ENCODE assay signal across 12 mouse cellular contexts in the genomic region with DNA sequence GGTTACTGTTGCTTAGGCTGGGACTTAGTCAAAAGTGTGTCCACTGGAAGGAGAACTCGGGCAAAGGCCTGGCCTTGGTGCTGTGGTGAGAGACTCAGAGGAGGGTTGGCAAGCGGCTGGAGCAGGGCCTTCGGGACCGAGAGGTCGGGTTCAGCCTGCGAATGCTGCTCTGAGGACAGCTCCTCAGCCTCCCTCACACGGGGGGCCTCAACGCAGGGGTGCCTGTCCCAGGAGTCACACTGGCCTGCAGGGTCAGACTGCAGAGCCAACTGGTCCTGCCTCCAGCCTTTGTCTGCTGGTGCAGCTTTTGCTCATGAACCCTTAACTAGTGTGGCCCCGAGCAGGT. TPM values are rescaled to one million over a fixed set of nuclear protein-coding genes. Genes with fewer than 3 reads are reported as not detected.
DNase-seq lines count a peak whose midpoint lies in the region; ATAC-seq and TF ChIP-seq lines count a peak whose summit lies in the region.
"Had no signal": no experiment of that assay in that cellular context is flagged by ENCODE, and none has a peak within 500 bp of the region (broad histone marks: within the 10 kb centered on the region; RNA-seq: fewer than 3 reads in every experiment).

No protein-coding gene starts in this region.

- peaks cover 59 to 75% of the 10 kb centered on the region in 2 experiments for H3K4me1 ChIP-seq in heart, embryonic 14.5 days (ENCODE audit: control insufficient read depth in 2 of 2, insufficient read depth in 2 of 2, low read length in 2 of 2)
- H3K4me1 ChIP-seq in lung, embryonic 16.5 days (replicated peaks; ENCODE audit: control insufficient read depth, insufficient read depth, low read length): peaks cover 24% of the 10 kb centered on the region
- H3K4me1 ChIP-seq in small intestine, adult 2 months (ENCODE audit: control insufficient read depth, insufficient read depth, insufficient read length, low read length): peaks cover 39% of the 10 kb centered on the region
- H3K4me1 ChIP-seq in forebrain, postnatal 0 days (ENCODE audit: insufficient read depth): peaks cover 1% of the 10 kb centered on the region; the same call in 1 of the 2 replicates

- H3K9me3 ChIP-seq in heart, embryonic 14.5 days (ENCODE audit: control insufficient read depth, low read length): no peaks in the 10 kb centered on the region
- no peaks in the 10 kb centered on the region for H3K9me3 ChIP-seq in lung, embryonic 16.5 days (ENCODE audit: control insufficient read depth, low read length)
- no peaks in the 10 kb centered on the region for H3K9me3 ChIP-seq in forebrain, postnatal 0 days (ENCODE audit: low read length)
- H3K9me3 ChIP-seq: hindbrain, embryonic 15.5 days had no signal

- no peak for TF ChIP-seq CTCF in small intestine, adult 2 months (IDR thresholded peaks at IDR 0.05; ENCODE audit: extremely low read depth, insufficient read length, insufficient replicate concordance, low read depth, low read length)
- TF ChIP-seq CTCF in forebrain, postnatal 0 days (IDR thresholded peaks at IDR 0.05; ENCODE audit: low read depth): no peak

- intact Hi-C loops in heart, postnatal 14 days (cut with DNase I): no loop called here

- no peak overlapping the region for H3K4me2 ChIP-seq in heart, embryonic 14.5 days (ENCODE audit: low read length)
- H3K4me2 ChIP-seq in lung, embryonic 16.5 days (ENCODE audit: low read depth, low read length): no peak overlapping the region
- H3K4me2 ChIP-seq in forebrain, postnatal 0 days (ENCODE audit: low read depth): no peak overlapping the region
- H3K4me2 ChIP-seq: hindbrain, embryonic 15.5 days had no signal

- no peaks in the 10 kb centered on the region for H3K27me3 ChIP-seq in heart, embryonic 14.5 days (ENCODE audit: control insufficient read depth, insufficient read depth, low read length)
- no peaks in the 10 kb centered on the region for H3K27me3 ChIP-seq in lung, embryonic 16.5 days (ENCODE audit: control insufficient read depth, insufficient read depth, low read depth, low read length)
- H3K27me3 ChIP-seq in small intestine, adult 2 months (ENCODE audit: control insufficient read depth, insufficient read depth, low read length): no peaks in the 10 kb centered on the region
- no peaks in the 10 kb centered on the region for H3K27me3 ChIP-seq in forebrain, postnatal 0 days (ENCODE audit: insufficient read depth, low read length)
- H3K27me3 ChIP-seq: hindbrain, embryonic 15.5 days had no signal

- peak; percentile 64 for DNase-seq in adrenal gland, postnatal 10 days
- DNase-seq in adrenal gland, adult 2 months: no peak
- DNase-seq in heart, postnatal 14 days: no peak
- DNase-seq in lung, postnatal 36 days: no peak
- no peak for DNase-seq in forebrain, postnatal 0 days
- DNase-seq: cerebellum, adult 9-10 months; layer of hippocampus, postnatal 36 days; lung, adult 2 months had no signal

- H3K9ac ChIP-seq in heart, embryonic 14.5 days (ENCODE audit: low read length): peak overlapping the region; percentile 52; the same call in 1 of the 2 replicates
- peak overlapping the region; percentile 17; the same call in 1 of the 2 replicates for H3K9ac ChIP-seq in lung, embryonic 16.5 days (ENCODE audit: low read length)
- no peak overlapping the region for H3K9ac ChIP-seq in forebrain, postnatal 0 days
- H3K9ac ChIP-seq: hindbrain, embryonic 15.5 days had no signal

- TF ChIP-seq POLR2A in small intestine, adult 2 months (IDR thresholded peaks at IDR 0.05; ENCODE audit: low read depth, low read length): no peak

- peak overlapping the region in 1 of 2 experiments; percentile 17; a peak in 1 of 4 replicates for H3K27ac ChIP-seq in heart, embryonic 14.5 days (replicated peaks in 1 of 2; ENCODE audit: control insufficient read depth in 1 of 2, insufficient read depth in 1 of 2, low read depth in 2 of 2, low read length in 2 of 2)
- H3K27ac ChIP-seq in lung, embryonic 16.5 days (ENCODE audit: low read length): no peak overlapping the region
- peak overlapping the region; percentile 60 for H3K27ac ChIP-seq in small intestine, adult 2 months (ENCODE audit: insufficient read depth, low read depth, low read length)
- no peak overlapping the region for H3K27ac ChIP-seq in forebrain, postnatal 0 days (ENCODE audit: low read depth, low read length)
- H3K27ac ChIP-seq: hindbrain, embryonic 15.5 days had no signal

- no peak overlapping the region for H3K4me3 ChIP-seq in heart, embryonic 14.5 days (ENCODE audit: control insufficient read depth in 1 of 2, insufficient read depth in 1 of 2, low read depth in 1 of 2, low read length in 2 of 2)
- H3K4me3 ChIP-seq in lung, embryonic 16.5 days (ENCODE audit: low read length): no peak overlapping the region
- H3K4me3 ChIP-seq in small intestine, adult 2 months (ENCODE audit: low read depth, low read length): no peak overlapping the region
- H3K4me3 ChIP-seq in forebrain, postnatal 0 days (ENCODE audit: low read depth, low read length): no peak overlapping the region
- H3K4me3 ChIP-seq: hindbrain, embryonic 15.5 days had no signal

- no peaks in the 10 kb centered on the region for H3K36me3 ChIP-seq in heart, embryonic 14.5 days (ENCODE audit: control insufficient read depth, insufficient read depth, low read length)
- no peaks in the 10 kb centered on the region for H3K36me3 ChIP-seq in lung, embryonic 16.5 days (ENCODE audit: control insufficient read depth, insufficient read depth, low read length)
- H3K36me3 ChIP-seq in small intestine, adult 2 months (ENCODE audit: control insufficient read depth, insufficient read depth, low read length): no peaks in the 10 kb centered on the region
- H3K36me3 ChIP-seq in forebrain, postnatal 0 days (ENCODE audit: insufficient read depth): no peaks in the 10 kb centered on the region
- H3K36me3 ChIP-seq: hindbrain, embryonic 15.5 days had no signal

- WGBS in heart, embryonic 14.5 days: 48% methylated on average over 9 of the region's 9 CpGs
- 62% methylated on average over 9 of the region's 9 CpGs for WGBS in lung, embryonic 16.5 days
- WGBS in small intestine, adult 2 months: 85% methylated on average over 9 of the region's 9 CpGs
- WGBS in forebrain, postnatal 0 days: 88% methylated on average over 9 of the region's 9 CpGs

- ATAC-seq in heart, embryonic 14.5 days (ENCODE audit: insufficient number of reproducible peaks, insufficient read depth, low FRiP score, low read depth): no peak
- no peak for ATAC-seq in lung, embryonic 16.5 days (ENCODE audit: low read depth)
- no peak for ATAC-seq in forebrain, postnatal 0 days

RNA-seq across cellular contexts. Expression of gene Ppp2r5c, which starts 57.2 kb away (rescaled TPM):
- 100 to 1,000 TPM; 108 to 121 TPM for total RNA-seq in adrenal gland, postnatal 10 days (2021)
- 100 to 1,000 TPM; 112 to 118 TPM for total RNA-seq in adrenal gland, adult 2 months (2021)
- polyA plus RNA-seq in adrenal gland, adult 2 months (2012; rRNA removed): 12.8 and 14.8 TPM in 2 replicates
- 131 and 138 TPM in 2 replicates for polyA plus RNA-seq in heart, embryonic 14.5 days (2014; fragmentation: Nextera tagmentation; extraction: Ambion mirVana)
- total RNA-seq in heart, postnatal 14 days (2021): 100 to 1,000 TPM; 102 to 103 TPM
- 150 and 156 TPM in 2 replicates for polyA plus RNA-seq in lung, embryonic 16.5 days (2015; fragmentation: Nextera tagmentation; extraction: Ambion mirVana)
- polyA plus RNA-seq in small intestine, adult 2 months (2012; rRNA removed): 12.3 and 19.3 TPM in 2 replicates
- 171 and 191 TPM in 2 replicates for total RNA-seq in forebrain, postnatal 0 days (2014; rRNA removed)
- 147 and 169 TPM in 2 replicates for polyA plus RNA-seq in forebrain, postnatal 0 days (2015; fragmentation: Nextera tagmentation; extraction: Ambion mirVana)
